Mouse (Mus musculus): ENCODE results near the gene Sorcs3.

DNA sequence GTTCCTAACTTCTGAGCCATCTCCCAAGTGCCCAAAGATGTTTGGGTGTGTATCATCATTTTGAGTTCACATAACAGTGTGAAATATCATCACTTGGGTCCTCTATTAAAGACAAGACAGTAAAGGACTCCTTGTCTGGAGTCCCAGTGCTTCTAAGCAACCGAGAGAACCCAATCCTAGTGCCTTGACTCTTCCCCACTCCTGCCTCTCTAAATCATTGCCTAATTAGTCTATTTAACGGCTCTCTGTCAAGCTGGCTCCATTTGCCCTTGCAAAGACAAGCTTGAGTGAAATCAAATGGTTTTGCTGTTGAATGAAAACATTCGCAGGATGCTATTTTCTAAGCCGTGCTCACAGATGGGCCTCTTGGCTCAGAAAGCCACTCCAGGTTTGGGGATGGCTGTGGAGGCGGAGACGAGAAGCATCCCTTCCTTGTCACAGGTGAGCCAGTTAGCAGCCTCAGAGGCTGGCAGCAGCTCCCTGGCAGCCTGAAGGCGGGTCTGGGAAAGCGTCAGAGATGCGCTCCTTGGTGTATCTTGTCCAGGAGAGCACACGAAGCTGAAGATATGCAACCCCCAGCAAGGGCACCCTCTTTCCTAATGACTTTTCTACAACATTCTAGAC lies 79.9 kb downstream of the Sorcs3 start:
- TF ChIP-seq CTCF (IDR thresholded peaks at IDR 0.05; ENCODE audit: low read depth) (no peak), EP300 (IDR thresholded peaks at IDR 0.05; ENCODE audit: low read depth) (no peak)

Measured in heart, postnatal 0 days (tissue).